In genomic region chr4:147633818-147634262, GRCm38 (mm10) we compare ENCODE assay signal across 7 mouse cellular contexts. TPM values are rescaled to one million over a fixed set of nuclear protein-coding genes. Genes with fewer than 3 reads are reported as not detected.
A peak's percentile ranks its signal among the peaks of the same experiment; 100 is the strongest.
ATAC-seq lines count a peak whose summit lies in the region.
"Not testable (repeated sequence)": the region's sequence is repeated elsewhere in the genome, so short reads cannot be mapped to it uniquely, and the experiment has no call there.

No protein-coding gene starts in this region.

- not testable (repeated sequence) for H3K4me3 ChIP-seq in forebrain, embryonic 12.5 days (replicated peaks); intestine, embryonic 16.5 days (ENCODE audit: low read length); limb, embryonic 13.5 days; liver, embryonic 16.5 days (ENCODE audit: low read depth, low read length); midbrain, embryonic 12.5 days; neural tube, embryonic 13.5 days

- H3K27ac ChIP-seq in forebrain, embryonic 12.5 days; intestine, embryonic 16.5 days (ENCODE audit: low read length); limb, embryonic 13.5 days; liver, embryonic 16.5 days (ENCODE audit: low read length); midbrain, embryonic 12.5 days (replicated peaks); neural tube, embryonic 13.5 days (replicated peaks): not testable (repeated sequence)

- H3K27me3 ChIP-seq in forebrain, embryonic 12.5 days; intestine, embryonic 16.5 days (replicated peaks; ENCODE audit: control insufficient read depth, insufficient read depth, low read length); limb, embryonic 13.5 days; liver, embryonic 16.5 days (ENCODE audit: control insufficient read depth, insufficient read depth, low read depth, low read length); midbrain, embryonic 12.5 days; neural tube, embryonic 13.5 days: not testable (repeated sequence)

- 0 out of 2 replicates have a peak, but pooled peaks have one; percentile 51 for ATAC-seq in forebrain, embryonic 12.5 days (ENCODE audit: low FRiP score)
- ATAC-seq in hematopoietic stem cell, adult 5-6 weeks (replicated peaks in 1 of 2; ENCODE audit: insufficient read depth in 1 of 2, low FRiP score in 2 of 2, low TSS enrichment in 1 of 2, low read depth in 1 of 2, poor library complexity in 2 of 2, severe bottlenecking in 2 of 2) = peak; percentile 56 to 69; a peak in 2 of 4 replicates
- ATAC-seq in intestine, embryonic 16.5 days = 0 out of 2 replicates have a peak, but pooled peaks have one; percentile 38
- peak; percentile 77 for ATAC-seq in limb, embryonic 13.5 days (ENCODE audit: low FRiP score, low read depth)
- 0 out of 2 replicates have a peak, but pooled peaks have one; percentile 24 for ATAC-seq in liver, embryonic 16.5 days (ENCODE audit: low read depth)
- peak; percentile 85 for ATAC-seq in midbrain, embryonic 12.5 days (ENCODE audit: low FRiP score, low read depth)
- ATAC-seq in neural tube, embryonic 13.5 days (ENCODE audit: low read depth) = peak; percentile 40; the same call in 1 of the 2 replicates

- H3K4me2 ChIP-seq in forebrain, embryonic 12.5 days; intestine, embryonic 16.5 days (ENCODE audit: low read depth, low read length); limb, embryonic 13.5 days (replicated peaks); liver, embryonic 16.5 days (ENCODE audit: low read depth, low read length); midbrain, embryonic 12.5 days (replicated peaks); neural tube, embryonic 13.5 days: not testable (repeated sequence)

- not testable (repeated sequence) for H3K9ac ChIP-seq in forebrain, embryonic 12.5 days; intestine, embryonic 16.5 days (ENCODE audit: low read depth, low read length); limb, embryonic 13.5 days; liver, embryonic 16.5 days (ENCODE audit: low read depth, low read length); midbrain, embryonic 12.5 days (replicated peaks); neural tube, embryonic 13.5 days

- not testable (repeated sequence) for H3K4me1 ChIP-seq in forebrain, embryonic 12.5 days; intestine, embryonic 16.5 days (ENCODE audit: control insufficient read depth, insufficient read depth, low read length); limb, embryonic 13.5 days; liver, embryonic 16.5 days (ENCODE audit: control insufficient read depth, low read depth, low read length); midbrain, embryonic 12.5 days; neural tube, embryonic 13.5 days (replicated peaks)

- not testable (repeated sequence) for H3K9me3 ChIP-seq in forebrain, embryonic 12.5 days; intestine, embryonic 16.5 days (ENCODE audit: control insufficient read depth, low read length); limb, embryonic 13.5 days; liver, embryonic 16.5 days (replicated peaks; ENCODE audit: control insufficient read depth, low read length); midbrain, embryonic 12.5 days; neural tube, embryonic 13.5 days

- WGBS in forebrain, embryonic 12.5 days = no CpG with 5 or more reads among the region's 2 CpGs
- WGBS in intestine, embryonic 16.5 days = no CpG with 5 or more reads among the region's 2 CpGs
- no CpG with 5 or more reads among the region's 2 CpGs for WGBS in limb, embryonic 13.5 days
- no CpG with 5 or more reads among the region's 2 CpGs for WGBS in liver, embryonic 16.5 days (ENCODE audit: insufficient replicate concordance)
- WGBS in midbrain, embryonic 12.5 days = no CpG with 5 or more reads among the region's 2 CpGs
- no CpG with 5 or more reads among the region's 2 CpGs for WGBS in neural tube, embryonic 13.5 days

- not testable (repeated sequence) for H3K36me3 ChIP-seq in forebrain, embryonic 12.5 days (replicated peaks); intestine, embryonic 16.5 days (ENCODE audit: control insufficient read depth, insufficient read depth, low read length); limb, embryonic 13.5 days; liver, embryonic 16.5 days (ENCODE audit: control insufficient read depth, insufficient read depth); midbrain, embryonic 12.5 days; neural tube, embryonic 13.5 days

RNA-seq across cellular contexts. Expression of gene Zfp979, which starts 8.5 kb away (rescaled TPM):
- 1.7 and 2.1 TPM in 2 replicates for polyA plus RNA-seq in forebrain, embryonic 12.5 days (2016; fragmentation: Nextera tagmentation; extraction: Ambion mirVana)
- total RNA-seq in hematopoietic stem cell, adult 5-6 weeks (2017) = 7.6 and 13.1 TPM in 2 replicates
- 1.7 and 1.9 TPM in 2 replicates for polyA plus RNA-seq in intestine, embryonic 16.5 days (2015; fragmentation: Nextera tagmentation; extraction: Ambion mirVana)
- 2.7 TPM in 2 replicates for polyA plus RNA-seq in limb, embryonic 13.5 days (2015; fragmentation: Nextera tagmentation; extraction: Ambion mirVana)
- polyA plus RNA-seq in liver, embryonic 16.5 days (2015; fragmentation: Nextera tagmentation; extraction: Ambion mirVana) = 1.1 and 1.6 TPM in 2 replicates
- polyA plus RNA-seq in midbrain, embryonic 12.5 days (2016; fragmentation: Nextera tagmentation; extraction: Ambion mirVana) = 2.5 and 2.8 TPM in 2 replicates
- polyA plus RNA-seq in neural tube, embryonic 13.5 days (2015; fragmentation: Nextera tagmentation; extraction: Ambion mirVana) = 2.3 and 2.5 TPM in 2 replicates

Comparison
In these comparisons a context has a peak if more than half of its experiments do, and no peak if none do; other contexts are left out.
1. ATAC-seq: peak in every context shown above with its lines; median percentile 85 in midbrain, embryonic 12.5 days; 77 in limb, embryonic 13.5 days; 62 in hematopoietic stem cell, adult 5-6 weeks; 51 in forebrain, embryonic 12.5 days; 40 in neural tube, embryonic 13.5 days; 38 in intestine, embryonic 16.5 days; 24 in liver, embryonic 16.5 days.